Mouse (Mus musculus): ENCODE data around the gene Myh14. TPM values are rescaled to one million over a fixed set of nuclear protein-coding genes. Genes with fewer than 3 reads are reported as not detected.
A peak's percentile ranks its signal among the peaks of the same experiment; 100 is the strongest.

Myh14 gene
- total RNA-seq, 1 experiment: 7.0 TPM

GRCm38 (mm10) chr7:44706322-44706721, 35.7 kb upstream of the Myh14 start:
- peak; percentile 47; the same call in 1 of the 2 replicates for TF ChIP-seq ZC3H11A (IDR thresholded peaks at IDR 0.05; ENCODE audit: borderline replicate concordance, low read depth, low read length)
- TF ChIP-seq CHD2 (IDR thresholded peaks at IDR 0.05; ENCODE audit: low read depth, low read length): no peak
- TF ChIP-seq ZNF384 (IDR thresholded peaks at IDR 0.05; ENCODE audit: low read depth, low read length): peak; percentile 56; the same call in 1 of the 2 replicates
- no peak for TF ChIP-seq MAFK (IDR thresholded peaks at IDR 0.05; ENCODE audit: insufficient read depth, low read depth, low read length)
- in situ Hi-C loops (cut with MboI; ENCODE audit: low sequenced_read_pairs in 2 of 2, unreplicated experiment in 2 of 2): no loop called here
- Histone ChIP-seq H3K27ac (ENCODE audit: insufficient read depth, low read depth, low read length, poor library complexity, severe bottlenecking) (no peak overlapping the region; the same call in 1 of the 2 replicates), H3K4me1 (ENCODE audit: control insufficient read depth in 2 of 2, insufficient read depth in 2 of 2, low read length in 2 of 2, poor library complexity in 1 of 2) (peaks cover 7% of the 10 kb centered on the region in 2 experiments), H3K36me3 (ENCODE audit: control insufficient read depth, insufficient read depth, low read length, poor library complexity, severe bottlenecking) (no peaks in the 10 kb centered on the region), H3K4me3 (ENCODE audit: insufficient read depth in 1 of 2, low read depth in 1 of 2, low read length in 2 of 2, poor library complexity in 1 of 2, severe bottlenecking in 1 of 2) (no peak overlapping the region), H3K9me3 (ENCODE audit: control insufficient read depth, insufficient read depth, low read depth, low read length) (no peaks in the 10 kb centered on the region), H3K9ac (ENCODE audit: insufficient read depth, low read depth, low read length, poor library complexity, severe bottlenecking) (no peak overlapping the region)
- DNase-seq (ENCODE audit: low read depth, low spot score): no peak

- TF ChIP-seq MAFK (IDR thresholded peaks at IDR 0.05; ENCODE audit: insufficient read depth, low read depth, low read length): no peak
- no peak for TF ChIP-seq ZC3H11A (IDR thresholded peaks at IDR 0.05; ENCODE audit: borderline replicate concordance, low read depth, low read length)
- no peak for TF ChIP-seq ZNF384 (IDR thresholded peaks at IDR 0.05; ENCODE audit: low read depth, low read length)
- no peak for TF ChIP-seq CHD2 (IDR thresholded peaks at IDR 0.05; ENCODE audit: low read depth, low read length)
- no peak for TF ChIP-seq HCFC1 (IDR thresholded peaks at IDR 0.05; ENCODE audit: borderline replicate concordance, insufficient read depth, low read length)
- no peak for DNase-seq (ENCODE audit: low read depth, low spot score)
- in situ Hi-C loops (cut with MboI; ENCODE audit: low sequenced_read_pairs in 2 of 2, unreplicated experiment in 2 of 2): no loop called here
These were observed 34.4 kb upstream of the Myh14 start for GRCm38 (mm10) chr7:44705086-44705485.

GRCm38 (mm10) chr7:44704363-44704762, 33.7 kb upstream of the Myh14 start:
- H3K36me3 ChIP-seq (ENCODE audit: control insufficient read depth, insufficient read depth, low read length, poor library complexity, severe bottlenecking): no peaks in the 10 kb centered on the region
- H3K9ac ChIP-seq (ENCODE audit: insufficient read depth, low read depth, low read length, poor library complexity, severe bottlenecking): peak overlapping the region; percentile 68; the same call in 1 of the 2 replicates
- no peaks in the 10 kb centered on the region for H3K9me3 ChIP-seq (ENCODE audit: control insufficient read depth, insufficient read depth, low read depth, low read length)
- DNase-seq (ENCODE audit: low read depth, low spot score): no peak
- in situ Hi-C loops (cut with MboI; ENCODE audit: low sequenced_read_pairs in 2 of 2, unreplicated experiment in 2 of 2): no loop called here
- TF ChIP-seq ZC3H11A (IDR thresholded peaks at IDR 0.05; ENCODE audit: borderline replicate concordance, low read depth, low read length) (no peak), MAFK (IDR thresholded peaks at IDR 0.05; ENCODE audit: insufficient read depth, low read depth, low read length) (no peak), HCFC1 (IDR thresholded peaks at IDR 0.05; ENCODE audit: borderline replicate concordance, insufficient read depth, low read length) (no peak), ZNF384 (IDR thresholded peaks at IDR 0.05; ENCODE audit: low read depth, low read length) (no peak), CHD2 (IDR thresholded peaks at IDR 0.05; ENCODE audit: low read depth, low read length) (no peak)
- H3K4me3 ChIP-seq (ENCODE audit: insufficient read depth in 1 of 2, low read depth in 1 of 2, low read length in 2 of 2, poor library complexity in 1 of 2, severe bottlenecking in 1 of 2): peak overlapping the region; percentile 57 to 60
- H3K4me1 ChIP-seq (ENCODE audit: control insufficient read depth in 2 of 2, insufficient read depth in 2 of 2, low read length in 2 of 2, poor library complexity in 1 of 2): peaks cover 5 to 7% of the 10 kb centered on the region in 2 experiments
- peak overlapping the region; percentile 44; the same call in 1 of the 2 replicates for H3K27ac ChIP-seq (ENCODE audit: insufficient read depth, low read depth, low read length, poor library complexity, severe bottlenecking)

More at GRCm38 (mm10) chr7:44705086-44705485, 34.4 kb upstream of the Myh14 start:
- H3K9ac ChIP-seq (ENCODE audit: insufficient read depth, low read depth, low read length, poor library complexity, severe bottlenecking): peak overlapping the region; percentile 65; the same call in 1 of the 2 replicates
- H3K36me3 ChIP-seq (ENCODE audit: control insufficient read depth, insufficient read depth, low read length, poor library complexity, severe bottlenecking): no peaks in the 10 kb centered on the region
- H3K9me3 ChIP-seq (ENCODE audit: control insufficient read depth, insufficient read depth, low read depth, low read length): no peaks in the 10 kb centered on the region
- H3K27ac ChIP-seq (ENCODE audit: insufficient read depth, low read depth, low read length, poor library complexity, severe bottlenecking): peak overlapping the region; percentile 74; the same call in 1 of the 2 replicates
- peak overlapping the region; percentile 60 to 69 for H3K4me3 ChIP-seq (ENCODE audit: insufficient read depth in 1 of 2, low read depth in 1 of 2, low read length in 2 of 2, poor library complexity in 1 of 2, severe bottlenecking in 1 of 2)
- peaks cover 5 to 7% of the 10 kb centered on the region in 2 experiments for H3K4me1 ChIP-seq (ENCODE audit: control insufficient read depth in 2 of 2, insufficient read depth in 2 of 2, low read length in 2 of 2, poor library complexity in 1 of 2)

- TF ChIP-seq ZC3H11A (IDR thresholded peaks at IDR 0.05; ENCODE audit: borderline replicate concordance, low read depth, low read length) (no peak), CHD2 (IDR thresholded peaks at IDR 0.05; ENCODE audit: low read depth, low read length) (no peak), HCFC1 (IDR thresholded peaks at IDR 0.05; ENCODE audit: borderline replicate concordance, insufficient read depth, low read length) (no peak), ZNF384 (IDR thresholded peaks at IDR 0.05; ENCODE audit: low read depth, low read length) (no peak), MAFK (IDR thresholded peaks at IDR 0.05; ENCODE audit: insufficient read depth, low read depth, low read length) (no peak)
- H3K9ac ChIP-seq (ENCODE audit: insufficient read depth, low read depth, low read length, poor library complexity, severe bottlenecking): peak overlapping the region; percentile 42; the same call in 1 of the 2 replicates
- H3K36me3 ChIP-seq (ENCODE audit: control insufficient read depth, insufficient read depth, low read length, poor library complexity, severe bottlenecking): no peaks in the 10 kb centered on the region
These were observed 32.3 kb upstream of the Myh14 start for GRCm38 (mm10) chr7:44702985-44703384.

More at GRCm38 (mm10) chr7:44702985-44703384, 32.3 kb upstream of the Myh14 start:
- H3K27ac ChIP-seq (ENCODE audit: insufficient read depth, low read depth, low read length, poor library complexity, severe bottlenecking): peak overlapping the region; percentile 72; the same call in 1 of the 2 replicates
- no peak for DNase-seq (ENCODE audit: low read depth, low spot score)
- peak overlapping the region; percentile 45 to 57 for H3K4me3 ChIP-seq (ENCODE audit: insufficient read depth in 1 of 2, low read depth in 1 of 2, low read length in 2 of 2, poor library complexity in 1 of 2, severe bottlenecking in 1 of 2)
- peaks cover 5 to 6% of the 10 kb centered on the region in 2 experiments; a peak in 3 of 4 replicates for H3K4me1 ChIP-seq (ENCODE audit: control insufficient read depth in 2 of 2, insufficient read depth in 2 of 2, low read length in 2 of 2, poor library complexity in 1 of 2)
- no peaks in the 10 kb centered on the region for H3K9me3 ChIP-seq (ENCODE audit: control insufficient read depth, insufficient read depth, low read depth, low read length)
- in situ Hi-C loops (cut with MboI; ENCODE audit: low sequenced_read_pairs in 2 of 2, unreplicated experiment in 2 of 2): no loop called here
